In genomic region chr17:56217670-56218069, GRCm38 (mm10) we compare ENCODE assay signal across 8 mouse cellular contexts. TPM values are rescaled to one million over a fixed set of nuclear protein-coding genes. Genes with fewer than 3 reads are reported as not detected.
DNase-seq lines count a peak whose midpoint lies in the region; ATAC-seq and TF ChIP-seq lines count a peak whose summit lies in the region.

No protein-coding gene starts in this region.

- H3K27ac ChIP-seq in forebrain, embryonic 10.5 days: peak overlapping the region; percentile 94
- H3K27ac ChIP-seq in limb, embryonic 15.5 days: no peak overlapping the region
- no peak overlapping the region for H3K27ac ChIP-seq in stomach, postnatal 0 days (replicated peaks)

- no peak for TF ChIP-seq EP300 in stomach, postnatal 0 days (optimal IDR thresholded peaks at IDR 0.05)

- no peak for DNase-seq in forebrain, embryonic 10.5 days (ENCODE audit: extremely low spot score, low spot score)
- DNase-seq in stomach, postnatal 0 days (ENCODE audit: low spot score): no peak
- DNase-seq in embryo, embryonic 10.5 days (ENCODE audit: low spot score): no peak
- DNase-seq in gastrocnemius, postnatal 4 days (ENCODE audit: low spot score in 2 of 2): no peak

- peak overlapping the region; percentile 87 for H3K9ac ChIP-seq in limb, embryonic 15.5 days
- peak overlapping the region; percentile 91 for H3K9ac ChIP-seq in stomach, postnatal 0 days (ENCODE audit: low read length)

- H3K4me2 ChIP-seq in limb, embryonic 15.5 days: peak overlapping the region; percentile 78
- H3K4me2 ChIP-seq in stomach, postnatal 0 days (replicated peaks; ENCODE audit: low read depth): peak overlapping the region; percentile 83

- TF ChIP-seq CTCF in E14TG2a.4 (conservative IDR thresholded peaks at IDR 0.05; ENCODE audit: low read length): no peak
- TF ChIP-seq CTCF in stomach, postnatal 0 days (IDR thresholded peaks at IDR 0.05; ENCODE audit: low read depth): no peak

- WGBS in forebrain, embryonic 10.5 days: 68% methylated on average over 13 of the region's 13 CpGs
- WGBS in limb, embryonic 15.5 days: 62% methylated on average over 13 of the region's 13 CpGs
- 67% methylated on average over 13 of the region's 13 CpGs for WGBS in stomach, postnatal 0 days

- H3K4me1 ChIP-seq in erythroblast, embryonic 14.5 days (ENCODE audit: control insufficient read depth): peaks cover 36% of the 10 kb centered on the region
- H3K4me1 ChIP-seq in E14TG2a.4 (replicated peaks; ENCODE audit: low read depth, low read length): peaks cover 38% of the 10 kb centered on the region
- H3K4me1 ChIP-seq in forebrain, embryonic 10.5 days: peaks cover 39% of the 10 kb centered on the region
- H3K4me1 ChIP-seq in limb, embryonic 15.5 days: peaks cover 18% of the 10 kb centered on the region
- peaks cover 8% of the 10 kb centered on the region; the same call in 1 of the 2 replicates for H3K4me1 ChIP-seq in stomach, postnatal 0 days (replicated peaks; ENCODE audit: control insufficient read depth, insufficient read depth)

- H3K27me3 ChIP-seq in erythroblast, embryonic 14.5 days (ENCODE audit: control insufficient read depth): no peaks in the 10 kb centered on the region
- no peaks in the 10 kb centered on the region for H3K27me3 ChIP-seq in E14TG2a.4 (ENCODE audit: insufficient read depth, low read length)
- H3K27me3 ChIP-seq in forebrain, embryonic 10.5 days (ENCODE audit: poor library complexity, severe bottlenecking): no peaks in the 10 kb centered on the region
- H3K27me3 ChIP-seq in limb, embryonic 15.5 days: no peaks in the 10 kb centered on the region
- H3K27me3 ChIP-seq in stomach, postnatal 0 days (ENCODE audit: control insufficient read depth, insufficient read depth, low read length): no peaks in the 10 kb centered on the region

- no peak for ATAC-seq in erythroblast, adult 5-6 weeks (replicated peaks; ENCODE audit: low FRiP score, poor library complexity, severe bottlenecking)
- no peak for ATAC-seq in limb, embryonic 15.5 days (ENCODE audit: insufficient number of reproducible peaks, low FRiP score, low TSS enrichment, low read depth)
- no peak for ATAC-seq in stomach, postnatal 0 days (ENCODE audit: low FRiP score, low TSS enrichment)

- peaks cover 15% of the 10 kb centered on the region for H3K36me3 ChIP-seq in erythroblast, embryonic 14.5 days (ENCODE audit: control insufficient read depth)
- peaks cover 31% of the 10 kb centered on the region for H3K36me3 ChIP-seq in E14TG2a.4 (ENCODE audit: insufficient read depth, low read length)
- H3K36me3 ChIP-seq in forebrain, embryonic 10.5 days (replicated peaks): peaks cover 19% of the 10 kb centered on the region; the same call in 1 of the 2 replicates
- H3K36me3 ChIP-seq in limb, embryonic 15.5 days: peaks cover 3% of the 10 kb centered on the region
- H3K36me3 ChIP-seq in stomach, postnatal 0 days (ENCODE audit: control insufficient read depth, insufficient read depth, low read length): no peaks in the 10 kb centered on the region

- no peaks in the 10 kb centered on the region for H3K9me3 ChIP-seq in erythroblast, embryonic 14.5 days (ENCODE audit: control insufficient read depth, low read length)
- no peaks in the 10 kb centered on the region for H3K9me3 ChIP-seq in E14TG2a.4 (ENCODE audit: low read length)
- H3K9me3 ChIP-seq in forebrain, embryonic 10.5 days: no peaks in the 10 kb centered on the region
- no peaks in the 10 kb centered on the region for H3K9me3 ChIP-seq in limb, embryonic 15.5 days
- H3K9me3 ChIP-seq in stomach, postnatal 0 days (ENCODE audit: control insufficient read depth, low read length): no peaks in the 10 kb centered on the region

- peak overlapping the region; percentile 89 for H3K4me3 ChIP-seq in erythroblast, embryonic 14.5 days (replicated peaks)
- peak overlapping the region; percentile 89 for H3K4me3 ChIP-seq in E14TG2a.4 (replicated peaks; ENCODE audit: low read length)
- H3K4me3 ChIP-seq in forebrain, embryonic 10.5 days: peak overlapping the region; percentile 98
- peak overlapping the region; percentile 81 for H3K4me3 ChIP-seq in limb, embryonic 15.5 days
- peak overlapping the region; percentile 75 for H3K4me3 ChIP-seq in stomach, postnatal 0 days (ENCODE audit: low read depth, low read length)

RNA-seq across cellular contexts. Expression of gene Dpp9, which starts 1.0 kb away (rescaled TPM):
- polyA plus RNA-seq in erythroblast, embryonic 14.5 days (2012): 5.6 and 6.1 TPM in 2 replicates
- 9.8 and 11.5 TPM in 2 replicates for total RNA-seq in erythroblast, adult 5-6 weeks (2015; ENCODE audit: low replicate concordance)
- total RNA-seq in erythroblast, adult 5-6 weeks (2017; ENCODE audit: low replicate concordance): 5.2 TPM in 2 replicates
- polyA plus RNA-seq in forebrain, embryonic 10.5 days (2016; fragmentation: Nextera tagmentation; extraction: Ambion mirVana): 49.7 and 51.2 TPM in 2 replicates
- polyA plus RNA-seq in limb, embryonic 15.5 days (2015; fragmentation: Nextera tagmentation; extraction: Ambion mirVana): 33.6 and 34.6 TPM in 2 replicates
- 13.8 and 14.0 TPM in 2 replicates for polyA plus RNA-seq in stomach, postnatal 0 days (2015; fragmentation: Nextera tagmentation; extraction: Ambion mirVana)
- total RNA-seq in gastrocnemius, postnatal 4 days (2021): 10 to 100 TPM; 30.0 to 30.5 TPM

RNA-seq across cellular contexts. Expression of gene Mydgf, which starts 34.0 kb away (rescaled TPM):
- polyA plus RNA-seq in erythroblast, embryonic 14.5 days (2012): 1.7 and 1.8 TPM in 2 replicates
- 7.9 and 20.5 TPM in 2 replicates for total RNA-seq in erythroblast, adult 5-6 weeks (2015; ENCODE audit: low replicate concordance)
- 12.0 and 14.9 TPM in 2 replicates for total RNA-seq in erythroblast, adult 5-6 weeks (2017; ENCODE audit: low replicate concordance)
- 75.5 and 78.5 TPM in 2 replicates for polyA plus RNA-seq in forebrain, embryonic 10.5 days (2016; fragmentation: Nextera tagmentation; extraction: Ambion mirVana)
- polyA plus RNA-seq in limb, embryonic 15.5 days (2015; fragmentation: Nextera tagmentation; extraction: Ambion mirVana): 108 and 119 TPM in 2 replicates
- polyA plus RNA-seq in stomach, postnatal 0 days (2015; fragmentation: Nextera tagmentation; extraction: Ambion mirVana): 77.0 and 83.0 TPM in 2 replicates
- total RNA-seq in gastrocnemius, postnatal 4 days (2021): 10 to 100 TPM; 42.4 to 47.5 TPM

RNA-seq across cellular contexts. Expression of gene Fem1a, which starts 38.9 kb away (rescaled TPM):
- 0.64 and 0.80 TPM in 2 replicates for polyA plus RNA-seq in erythroblast, embryonic 14.5 days (2012)
- total RNA-seq in erythroblast, adult 5-6 weeks (2015; ENCODE audit: low replicate concordance): 2.7 TPM in 2 replicates
- 4.9 and 5.3 TPM in 2 replicates for total RNA-seq in erythroblast, adult 5-6 weeks (2017; ENCODE audit: low replicate concordance)
- 11.5 and 13.2 TPM in 2 replicates for polyA plus RNA-seq in forebrain, embryonic 10.5 days (2016; fragmentation: Nextera tagmentation; extraction: Ambion mirVana)
- 14.9 and 19.7 TPM in 2 replicates for polyA plus RNA-seq in limb, embryonic 15.5 days (2015; fragmentation: Nextera tagmentation; extraction: Ambion mirVana)
- polyA plus RNA-seq in stomach, postnatal 0 days (2015; fragmentation: Nextera tagmentation; extraction: Ambion mirVana): 9.6 and 10.0 TPM in 2 replicates
- total RNA-seq in gastrocnemius, postnatal 4 days (2021): 10 to 100 TPM; 98.3 to 99.9 TPM

RNA-seq across cellular contexts. Expression of gene Tnfaip8l1, which starts 55.4 kb away (rescaled TPM):
- 0.07 and 0.10 TPM in 2 replicates for polyA plus RNA-seq in erythroblast, embryonic 14.5 days (2012)
- total RNA-seq in erythroblast, adult 5-6 weeks (2015; ENCODE audit: low replicate concordance): 0.38 and 0.84 TPM in 2 replicates
- total RNA-seq in erythroblast, adult 5-6 weeks (2017; ENCODE audit: low replicate concordance): 0.28 TPM in 1 of 2 replicates, not detected in the other
- 7.4 and 8.1 TPM in 2 replicates for polyA plus RNA-seq in forebrain, embryonic 10.5 days (2016; fragmentation: Nextera tagmentation; extraction: Ambion mirVana)
- 11.3 and 13.1 TPM in 2 replicates for polyA plus RNA-seq in limb, embryonic 15.5 days (2015; fragmentation: Nextera tagmentation; extraction: Ambion mirVana)
- polyA plus RNA-seq in stomach, postnatal 0 days (2015; fragmentation: Nextera tagmentation; extraction: Ambion mirVana): 4.4 and 5.2 TPM in 2 replicates
- 1 to 10 TPM; 6.7 to 6.8 TPM for total RNA-seq in gastrocnemius, postnatal 4 days (2021)

RNA-seq across cellular contexts. Expression of gene Ticam1, which starts 58.9 kb away (rescaled TPM):
- 0.90 and 0.96 TPM in 2 replicates for polyA plus RNA-seq in erythroblast, embryonic 14.5 days (2012)
- total RNA-seq in erythroblast, adult 5-6 weeks (2015; ENCODE audit: low replicate concordance): 2.5 and 5.0 TPM in 2 replicates
- total RNA-seq in erythroblast, adult 5-6 weeks (2017; ENCODE audit: low replicate concordance): 1.3 and 2.8 TPM in 2 replicates
- polyA plus RNA-seq in forebrain, embryonic 10.5 days (2016; fragmentation: Nextera tagmentation; extraction: Ambion mirVana): 2.4 and 2.6 TPM in 2 replicates
- polyA plus RNA-seq in limb, embryonic 15.5 days (2015; fragmentation: Nextera tagmentation; extraction: Ambion mirVana): 7.1 and 8.6 TPM in 2 replicates
- 4.6 and 6.4 TPM in 2 replicates for polyA plus RNA-seq in stomach, postnatal 0 days (2015; fragmentation: Nextera tagmentation; extraction: Ambion mirVana)
- 1 to 10 TPM; 8.5 to 8.9 TPM for total RNA-seq in gastrocnemius, postnatal 4 days (2021)

Comparison
In these comparisons a context has a peak if more than half of its experiments do, and no peak if none do; other contexts are left out.
1. RNA of gene Mydgf, which starts 34.0 kb away (polyA plus RNA-seq): 108 to 119 TPM in limb, embryonic 15.5 days, 77.0 to 83.0 TPM in stomach, postnatal 0 days and 75.5 to 78.5 TPM in forebrain, embryonic 10.5 days; 1.7 to 1.8 TPM in erythroblast, embryonic 14.5 days; every median in the first group is over 10 times any median in the second.
2. Peak in every context shown above with its lines, with median percentiles within 50 percentile points of each other: H3K4me3 ChIP-seq.